Mouse (Mus musculus) stomach, postnatal 0 days (tissue): ENCODE measurements around the gene Adamts16.

ENCODE experiments used
- CTCF ChIP-seq: IDR thresholded peaks from 2 replicates; pipeline ENCODE4 v1.5.1; 2016; ENCODE audit warnings: antibody characterized with exemption, low read depth, mild to moderate bottlenecking, moderate library complexity
- EP300 ChIP-seq: optimal IDR thresholded peaks from 2 replicates; pipeline ENCODE3; 2016; ENCODE audit warnings: antibody characterized with exemption

DNA sequence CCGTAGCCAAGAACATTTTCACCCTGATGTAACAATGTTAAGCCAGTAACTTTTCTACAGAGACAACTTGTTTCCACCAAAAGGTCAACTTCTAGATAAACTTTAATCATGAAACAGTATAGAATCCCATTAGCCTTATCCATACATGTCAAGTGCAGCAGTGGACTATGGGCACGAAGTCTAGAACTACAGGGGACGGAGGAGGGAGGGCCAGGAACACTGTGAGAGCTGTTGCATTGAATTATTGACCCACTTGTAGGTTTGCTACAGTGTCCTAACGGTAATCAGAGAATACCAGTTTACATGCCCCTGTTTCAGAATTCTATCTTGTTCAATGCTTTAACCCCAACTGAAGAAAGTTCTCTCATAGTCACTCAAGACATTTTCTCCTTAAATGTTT is 48.0 kb downstream of the Adamts16 start:
- no peak for TF ChIP-seq CTCF
- no peak for TF ChIP-seq EP300
